Mouse (Mus musculus) ES-Bruce4 (cell line): ENCODE measurements around the gene Unc5b. TPM values are rescaled to one million over a fixed set of nuclear protein-coding genes. Genes with fewer than 3 reads are reported as not detected.

Experiments used
- H3K27ac ChIP-seq: 2 replicates; pipeline ENCODE4 v1.5.1; 2012; ENCODE audit warnings: low read length, inconsistent platforms; ENCODE audit not compliant: insufficient read depth
- H3K27me3 ChIP-seq: 2 replicates; pipeline ENCODE4 v1.6.1; 2012; ENCODE audit warnings: mild to moderate bottlenecking, low read length, inconsistent platforms; ENCODE audit not compliant: control insufficient read depth, poor library complexity, insufficient read depth, severe bottlenecking
- H3K36me3 ChIP-seq: 2 replicates; pipeline ENCODE4 v1.6.1; 2012; ENCODE audit warnings: inconsistent platforms, mild to moderate bottlenecking, low read length, moderate library complexity; ENCODE audit not compliant: control insufficient read depth, poor library complexity, insufficient read depth, severe bottlenecking
- H3K4me1 ChIP-seq: one replicate; pipeline ENCODE4 v1.8.1; 2011; ENCODE audit warnings: low read length; ENCODE audit not compliant: control insufficient read depth, insufficient read depth
- H3K4me3 ChIP-seq: 2 replicates; pipeline ENCODE4 v1.5.1; 2011; ENCODE audit warnings: low read depth, mild to moderate bottlenecking, low read length
- H3K9ac ChIP-seq: 2 replicates; pipeline ENCODE4 v1.6.1; 2012; ENCODE audit warnings: low read depth, mild to moderate bottlenecking, inconsistent platforms; ENCODE audit not compliant: poor library complexity, severe bottlenecking
- H3K9me3 ChIP-seq: replicated peaks from 2 replicates; pipeline ENCODE4 v1.6.1; 2012; ENCODE audit warnings: mild to moderate bottlenecking, low read length, inconsistent platforms; ENCODE audit not compliant: control insufficient read depth, poor library complexity, insufficient read depth, severe bottlenecking
- CTCF ChIP-seq: IDR thresholded peaks from one replicate; pipeline ENCODE4 v1.8.1; 2011; ENCODE audit warnings: low read depth, low read length
- EP300 ChIP-seq: IDR thresholded peaks from 2 replicates; pipeline ENCODE4 v1.6.1; 2011; ENCODE audit warnings: low read depth, low read length; ENCODE audit not compliant: insufficient read depth
- POLR2A ChIP-seq: IDR thresholded peaks from one replicate; pipeline ENCODE4 v1.8.1; 2011; ENCODE audit warnings: low read length; ENCODE audit not compliant: insufficient read depth
- polyA plus RNA-seq: library from polyadenylated mRNA; stranded (reverse); fragments of >200 nt; gene quantifications from 2 replicates; pipeline ENCODE4 v1.2.4, GENCODE M21; 2011; ENCODE audit warnings: low read depth; ENCODE audit not compliant: missing spikeins, insufficient read depth, insufficient read length

Unc5b gene
- polyA plus RNA-seq, 1 experiment, result 36.7 TPM

- Histone ChIP-seq H3K9ac (no peak overlapping the region), H3K9me3 (no peaks in the 10 kb centered on the region), H3K36me3 (no peaks in the 10 kb centered on the region), H3K27me3 (no peaks in the 10 kb centered on the region), H3K27ac (no peak overlapping the region), H3K4me3 (no peak overlapping the region), H3K4me1 (peaks cover 3% of the 10 kb centered on the region)
- no peak for TF ChIP-seq CTCF
- TF ChIP-seq POLR2A, result no peak
- no peak for TF ChIP-seq EP300
Observed at GRCm38 (mm10) chr10:60822641-60823425, 8.5 kb downstream of the Unc5b start.

- Histone ChIP-seq H3K9me3 (no peaks in the 10 kb centered on the region), H3K27me3 (no peaks in the 10 kb centered on the region), H3K4me1 (peaks cover 4% of the 10 kb centered on the region), H3K4me3 (no peak overlapping the region), H3K27ac (no peak overlapping the region), H3K36me3 (no peaks in the 10 kb centered on the region), H3K9ac (no peak overlapping the region)
- TF ChIP-seq POLR2A, result no peak
- TF ChIP-seq CTCF, result no peak
- no peak for TF ChIP-seq EP300
Observed at GRCm38 (mm10) chr10:60821736-60822358, 9.5 kb downstream of the Unc5b start.

GRCm38 (mm10) chr10:60821311-60821710, 10.1 kb downstream of the Unc5b start:
- H3K27ac ChIP-seq, result no peak overlapping the region
- peaks cover 8% of the 10 kb centered on the region for H3K4me1 ChIP-seq
- H3K27me3 ChIP-seq, result no peaks in the 10 kb centered on the region
- H3K9me3 ChIP-seq, result no peaks in the 10 kb centered on the region
- H3K36me3 ChIP-seq, result no peaks in the 10 kb centered on the region
- TF ChIP-seq CTCF (no peak), POLR2A (no peak), EP300 (no peak)
- no peak overlapping the region for H3K9ac ChIP-seq
- H3K4me3 ChIP-seq, result no peak overlapping the region

GRCm38 (mm10) chr10:60820552-60820951, 10.8 kb downstream of the Unc5b start:
- H3K27ac ChIP-seq, result no peak overlapping the region
- no peak overlapping the region for H3K9ac ChIP-seq
- H3K9me3 ChIP-seq, result no peaks in the 10 kb centered on the region

GRCm38 (mm10) chr10:60819654-60820192, 11.7 kb downstream of the Unc5b start:
- no peaks in the 10 kb centered on the region for H3K9me3 ChIP-seq
- peaks cover 11% of the 10 kb centered on the region for H3K4me1 ChIP-seq
- no peaks in the 10 kb centered on the region for H3K36me3 ChIP-seq
- no peaks in the 10 kb centered on the region for H3K27me3 ChIP-seq
- no peak overlapping the region for H3K27ac ChIP-seq
- TF ChIP-seq EP300, result no peak
- no peak for TF ChIP-seq POLR2A
- TF ChIP-seq CTCF, result no peak
- H3K4me3 ChIP-seq, result no peak overlapping the region
- H3K9ac ChIP-seq, result no peak overlapping the region

More at GRCm38 (mm10) chr10:60820552-60820951, 10.8 kb downstream of the Unc5b start:
- peaks cover 7% of the 10 kb centered on the region for H3K4me1 ChIP-seq
- H3K27me3 ChIP-seq, result no peaks in the 10 kb centered on the region
- TF ChIP-seq CTCF, result no peak
- no peak for TF ChIP-seq EP300
- no peak for TF ChIP-seq POLR2A
- no peaks in the 10 kb centered on the region for H3K36me3 ChIP-seq
- H3K4me3 ChIP-seq, result no peak overlapping the region

GRCm38 (mm10) chr10:60819179-60819578, 12.2 kb downstream of the Unc5b start:
- TF ChIP-seq EP300, result no peak
- TF ChIP-seq CTCF, result no peak
- TF ChIP-seq POLR2A, result no peak
- H3K27me3 ChIP-seq, result no peaks in the 10 kb centered on the region
- H3K27ac ChIP-seq, result no peak overlapping the region
- H3K9me3 ChIP-seq, result no peaks in the 10 kb centered on the region
- no peak overlapping the region for H3K9ac ChIP-seq
- peaks cover 13% of the 10 kb centered on the region for H3K4me1 ChIP-seq
- H3K36me3 ChIP-seq, result no peaks in the 10 kb centered on the region
- no peak overlapping the region for H3K4me3 ChIP-seq
